Mouse (Mus musculus) fat pad, adult 2 months (tissue): ENCODE measurements around the gene Fam19a1.
"Not testable (repeated sequence)": the region's sequence is repeated elsewhere in the genome, so short reads cannot be mapped to it uniquely, and the experiment has no call there.

Source experiments
- DNase-seq: peaks from one replicate; pipeline ENCODE4 v3.0.0-alpha.2; 2011; ENCODE audit warnings: low read depth, low spot score; ENCODE audit errors: extremely low read depth

Fam19a1 gene

DNA sequence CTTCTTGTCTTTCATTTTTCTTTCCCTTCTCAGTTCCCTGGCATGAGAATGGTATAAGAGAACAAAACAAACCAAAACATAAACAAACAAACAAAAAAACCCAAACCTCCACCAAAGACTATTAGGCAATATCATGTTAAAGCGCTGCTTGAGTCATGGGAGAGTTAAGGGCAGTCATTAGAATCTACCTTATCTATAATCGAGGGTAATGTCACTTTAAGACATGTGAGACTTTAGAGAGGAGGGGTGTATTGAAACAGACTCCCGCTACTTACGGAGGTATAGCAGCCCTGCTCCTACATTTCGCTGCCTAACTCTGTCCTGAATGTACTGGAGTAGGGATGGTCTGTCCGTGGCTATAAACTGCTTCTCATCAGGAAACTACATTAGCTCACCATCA, at the start of gene Fam19a1:
Gene Fam19a1, plus strand, starts transcription at position 301 of the 400 bp plus-strand sequence.
- DNase-seq = no peak

DNA sequence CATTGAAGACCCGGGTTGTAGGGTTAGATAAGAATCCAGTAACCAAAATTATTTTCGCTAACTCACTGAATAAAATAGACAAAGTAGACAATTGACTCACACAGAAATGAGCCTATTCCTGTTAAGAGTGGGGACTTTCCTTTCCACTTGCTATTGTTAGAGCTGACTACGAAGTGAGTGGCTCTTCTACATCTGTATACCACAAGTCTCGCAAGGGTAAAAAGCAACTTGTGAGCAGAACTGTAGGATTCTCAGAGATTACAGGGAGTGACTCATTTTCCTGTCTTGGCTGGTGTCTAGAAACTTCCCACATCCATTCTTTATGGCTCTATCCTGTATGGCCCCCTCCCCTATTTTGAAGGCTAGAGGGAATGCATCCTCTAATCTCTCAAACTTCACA, 41.9 kb upstream of the Fam19a1 start:
- DNase-seq = no peak

DNA sequence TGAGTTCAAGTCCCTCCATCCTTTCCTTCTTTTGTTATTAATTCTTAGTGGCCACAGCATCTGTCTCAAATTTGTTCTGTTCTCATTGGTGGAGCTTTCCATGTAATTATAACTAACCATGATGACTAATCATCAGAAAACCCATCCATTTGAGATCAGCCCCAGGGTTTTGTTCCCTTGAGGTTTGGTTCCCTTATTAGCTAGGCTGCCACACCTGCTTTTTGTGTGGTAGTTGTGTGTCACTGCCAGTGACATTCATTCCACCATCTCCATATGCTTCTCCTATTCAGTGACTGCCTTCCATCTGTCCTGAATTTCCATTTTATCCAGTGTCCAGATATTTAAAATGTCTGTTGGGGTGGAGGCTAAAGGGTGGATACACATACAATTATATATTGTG, 41.4 kb upstream of the Fam19a1 start:
- DNase-seq = no peak

DNA sequence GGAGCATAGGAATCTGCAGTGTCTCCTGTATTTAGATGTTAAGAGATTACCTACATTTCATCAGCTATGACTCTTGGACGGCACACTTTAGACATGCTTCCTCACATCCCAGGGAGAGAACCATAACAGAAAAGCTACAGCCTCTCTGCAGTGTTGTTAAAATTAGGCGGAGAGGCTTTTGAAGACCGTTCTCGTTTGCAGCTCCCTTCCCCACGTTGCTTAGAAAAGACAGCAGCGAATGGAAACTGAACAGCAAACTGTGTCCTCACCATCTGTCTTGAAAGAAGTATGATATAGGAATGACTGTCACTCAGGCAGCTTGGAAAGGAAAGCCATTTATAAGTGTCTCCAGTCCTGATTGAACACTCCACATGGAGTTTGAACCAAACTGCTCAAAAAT, 23.0 kb upstream of the Fam19a1 start:
- DNase-seq = no peak

DNA sequence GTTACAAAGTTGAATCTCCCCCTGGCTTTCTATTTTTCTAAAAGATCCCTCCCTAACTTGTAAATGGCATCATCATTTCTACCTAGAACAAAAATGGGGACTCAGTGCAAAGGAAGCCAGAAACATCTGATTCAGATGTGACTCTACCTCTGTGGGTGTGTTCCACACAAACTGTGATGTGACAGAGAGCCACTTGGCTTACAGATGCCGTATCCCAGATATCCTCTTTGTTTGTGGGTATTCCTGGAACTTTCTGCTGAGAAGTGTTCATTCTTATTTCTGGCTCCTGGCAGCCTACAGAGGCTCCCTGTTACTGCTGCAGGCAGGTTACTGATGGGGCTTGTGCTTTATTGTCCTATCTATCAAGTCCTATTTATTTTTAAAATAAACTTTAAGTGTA, 19.2 kb upstream of the Fam19a1 start:
- DNase-seq = no peak

DNA sequence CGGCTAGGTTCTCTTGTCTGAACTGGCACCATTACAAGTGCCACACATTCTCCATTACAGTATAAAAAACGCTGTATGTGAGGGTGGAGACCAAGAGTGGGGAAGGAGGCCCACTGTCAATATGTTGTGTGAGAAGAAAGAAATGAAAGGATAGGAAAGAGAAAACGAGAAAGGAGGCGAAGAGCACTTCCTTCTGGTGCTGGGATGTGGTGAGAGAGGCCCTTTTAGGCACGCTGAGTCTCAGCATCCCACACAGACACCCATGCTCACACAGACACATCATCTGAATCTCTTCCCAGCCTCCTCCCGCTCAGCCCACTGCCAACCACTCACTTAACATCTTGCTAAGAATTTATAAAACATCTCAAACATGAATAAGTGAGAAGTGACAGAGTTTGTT, 14.7 kb upstream of the Fam19a1 start:
- DNase-seq = no peak

DNA sequence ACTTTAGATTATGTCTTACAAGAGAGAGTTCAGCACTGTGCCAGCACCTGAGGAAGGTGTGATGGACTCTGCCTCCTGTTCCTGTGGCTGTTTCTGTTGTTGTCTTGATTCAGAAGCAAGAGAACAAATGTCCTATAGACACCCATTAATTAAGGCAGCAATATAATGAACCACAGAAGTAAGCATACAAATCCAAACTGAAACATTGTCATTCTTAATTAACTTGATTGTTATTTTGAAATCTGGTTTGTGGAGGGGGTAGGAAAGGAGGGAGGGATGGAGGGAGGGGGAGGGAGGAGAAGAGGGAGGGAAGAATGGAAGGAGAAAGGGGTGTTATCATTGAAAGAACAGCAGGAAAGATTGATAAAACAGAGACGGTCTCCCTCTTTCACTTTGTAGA, 1.3 kb upstream of the Fam19a1 start:
- no peak for DNase-seq

DNA sequence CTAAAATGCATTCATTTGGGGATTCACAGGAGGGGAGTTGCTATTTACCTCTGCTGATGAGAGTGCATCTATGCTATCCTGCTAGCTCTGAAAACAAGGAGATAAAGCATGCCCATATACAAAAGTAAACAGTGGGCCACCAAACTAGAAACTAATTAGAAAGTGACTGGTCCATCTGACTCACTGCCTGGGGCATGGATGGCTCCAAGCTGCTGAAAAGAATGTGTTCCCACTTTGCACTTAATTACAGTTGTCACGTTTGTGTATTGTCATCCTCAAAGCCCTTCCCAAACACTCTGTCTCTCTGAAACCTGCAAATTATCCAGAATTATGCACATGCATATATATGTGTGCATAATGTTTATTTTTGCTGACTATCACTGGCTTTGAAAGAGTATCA, 1.2 kb downstream of the Fam19a1 start:
- DNase-seq = no peak

DNA sequence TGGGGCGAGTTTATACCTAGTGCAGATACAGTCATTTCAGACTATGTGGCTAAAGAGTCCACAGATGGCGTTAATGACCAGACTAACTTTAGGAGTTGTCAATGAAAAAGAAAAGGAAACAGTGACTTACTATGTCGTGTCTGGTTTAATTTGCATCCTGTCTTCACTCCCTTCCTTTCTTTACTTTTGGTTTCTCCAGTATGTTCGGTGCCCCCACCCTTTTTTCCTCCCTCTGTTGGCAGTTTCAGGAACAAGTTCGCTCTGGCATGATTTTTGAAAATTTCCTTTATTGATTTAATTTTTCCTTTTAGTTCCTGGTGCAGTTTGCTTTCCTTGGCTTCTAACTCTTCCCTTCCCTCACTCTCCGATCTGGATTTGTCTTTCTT, 3.2 kb downstream of the Fam19a1 start:
- DNase-seq = no peak

DNA sequence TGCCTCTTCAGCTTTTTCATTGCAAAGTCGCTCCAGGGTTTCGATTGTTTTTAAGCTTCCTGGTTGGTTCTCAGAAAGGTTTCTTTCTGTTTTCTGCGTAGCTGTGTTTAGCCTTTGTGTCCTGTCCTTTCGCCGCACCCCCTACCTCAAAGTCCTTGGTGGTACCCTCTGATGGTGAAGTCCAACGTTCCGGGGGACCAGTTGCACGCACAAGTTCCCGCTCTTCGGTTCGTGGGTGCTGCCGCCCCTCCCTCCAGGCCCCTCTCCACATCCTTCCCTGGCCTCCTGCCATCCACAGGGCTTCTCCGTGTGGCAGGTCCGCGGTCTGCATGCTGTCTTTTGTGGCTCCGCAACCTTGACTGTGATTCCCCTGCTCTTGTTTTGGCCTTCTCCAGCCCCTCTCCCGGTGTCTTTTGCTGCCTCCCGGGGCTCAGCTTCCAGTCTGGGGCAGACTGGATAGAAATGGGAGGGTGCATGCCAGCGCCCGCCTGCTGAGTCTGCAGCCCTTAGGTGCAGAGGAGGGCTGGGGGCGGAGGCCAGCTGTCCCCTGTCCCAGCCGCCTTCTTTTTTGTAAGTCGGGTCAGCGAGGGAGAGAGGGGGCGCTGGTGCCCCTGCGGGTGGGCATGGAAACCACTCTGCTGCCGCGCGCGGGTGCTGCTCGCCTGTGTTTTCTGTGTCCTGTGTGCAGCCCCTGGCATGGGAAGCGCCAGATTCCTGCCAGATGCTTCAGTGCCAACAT, 3.7 kb downstream of the Fam19a1 start:
- no peak for DNase-seq

DNA sequence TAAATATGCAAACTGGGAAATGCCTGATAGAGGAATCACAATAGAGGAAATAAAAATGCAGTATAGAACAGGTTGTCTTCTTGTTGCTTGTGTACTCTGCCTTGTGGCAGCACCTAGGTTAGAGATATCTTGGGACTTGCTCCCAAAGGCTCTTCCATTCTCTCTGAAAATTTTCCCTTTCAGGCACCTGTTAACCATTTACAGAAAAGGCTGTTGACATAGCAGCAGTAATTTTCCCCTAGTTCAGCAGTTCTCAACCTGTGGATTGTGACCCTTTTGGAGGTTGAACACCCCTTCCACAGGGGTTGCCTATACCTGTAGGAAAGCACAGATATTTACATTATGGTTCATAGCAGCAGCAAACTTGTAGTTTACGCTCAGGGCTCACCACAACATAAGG, 30.4 kb downstream of the Fam19a1 start:
- DNase-seq = no peak

DNA sequence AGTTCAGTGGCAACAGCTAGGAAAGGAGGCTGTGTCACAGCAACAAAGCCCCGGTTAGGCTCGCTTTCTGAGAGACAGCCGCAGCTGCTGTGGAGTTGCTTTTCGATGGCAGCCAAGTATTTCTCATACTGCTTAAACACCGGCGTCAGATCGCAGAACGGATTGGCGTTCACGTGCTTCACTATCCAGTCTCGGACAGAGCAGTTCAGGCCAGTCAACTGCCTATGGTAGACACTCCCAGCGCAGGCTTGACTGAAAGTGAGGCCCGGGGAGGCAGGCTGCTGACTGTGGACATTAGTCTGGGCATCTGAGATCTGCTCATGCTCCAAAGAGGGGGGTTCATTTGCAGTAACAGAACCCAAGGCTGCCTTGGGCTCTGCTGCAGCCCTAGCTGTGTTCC, 52.4 kb downstream of the Fam19a1 start:
- no peak for DNase-seq

DNA sequence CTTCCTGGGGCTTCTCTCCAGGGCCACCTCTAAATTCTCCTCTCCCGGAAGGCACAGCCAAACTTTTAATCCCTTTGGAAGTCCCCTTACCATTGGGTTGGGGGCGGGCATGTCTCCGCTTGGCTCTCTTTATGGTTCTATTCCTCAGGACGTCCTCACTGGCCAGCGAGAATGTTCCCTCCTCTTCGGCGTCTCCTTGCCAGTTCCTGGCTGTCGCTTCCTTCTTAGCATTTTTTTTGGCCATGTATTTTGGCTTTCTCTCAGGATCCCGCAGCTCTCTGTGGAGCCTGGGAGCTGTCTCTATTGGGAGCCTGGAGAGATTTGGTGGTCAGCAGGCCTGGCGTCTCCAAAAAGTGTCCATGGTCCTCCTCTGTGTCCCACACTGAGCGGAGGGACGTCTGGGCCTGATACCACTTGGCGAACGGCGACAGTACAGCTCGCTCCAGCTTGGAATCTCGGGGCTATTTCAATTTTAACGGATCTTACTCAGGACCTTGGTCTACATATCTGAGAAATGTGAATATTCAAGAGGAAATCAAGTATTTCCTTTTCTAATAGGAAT, 52.9 kb downstream of the Fam19a1 start, which contains the start of gene 1700123L14Rik:
Gene 1700123L14Rik, minus strand, starts transcription at position 426 of the 562 bp plus-strand sequence.
- no peak for DNase-seq

DNA sequence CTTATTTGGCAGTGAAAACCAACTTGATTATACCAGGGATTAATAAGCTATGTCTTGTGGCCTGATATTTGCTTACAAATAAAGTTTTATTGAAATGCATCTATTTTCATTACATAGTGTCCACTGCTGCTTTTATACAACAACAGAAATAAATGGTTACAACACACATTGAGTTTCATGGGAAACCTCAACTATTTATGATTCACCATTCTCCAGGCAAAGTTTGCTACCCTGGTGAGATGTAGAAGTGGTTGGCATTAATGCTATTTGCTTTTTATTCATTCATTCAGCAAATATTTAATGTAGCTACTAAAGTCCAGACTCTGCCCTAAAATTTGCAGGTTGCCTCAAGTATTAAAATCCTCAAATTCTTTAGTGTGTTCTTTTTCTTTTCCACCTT, 54.1 kb downstream of the Fam19a1 start:
- no peak for DNase-seq

DNA sequence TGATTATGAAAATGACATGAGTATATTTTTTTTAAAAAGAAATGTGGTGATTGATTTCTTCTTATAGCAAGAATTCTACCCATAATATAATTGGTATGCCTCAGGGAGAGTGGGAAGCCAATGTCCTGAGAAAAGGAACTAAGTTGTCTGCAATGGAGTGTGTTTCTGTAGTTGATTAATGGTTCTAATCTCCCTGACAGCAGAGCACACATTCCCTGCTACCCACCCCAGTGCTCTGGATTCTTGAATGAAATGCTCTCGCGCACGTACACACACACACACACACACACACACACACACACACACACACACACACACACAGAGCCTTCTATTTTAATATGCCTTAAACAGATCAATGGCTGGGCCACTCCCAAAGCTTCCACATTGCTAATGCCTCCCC, 60.7 kb downstream of the Fam19a1 start:
- DNase-seq = no peak

DNA sequence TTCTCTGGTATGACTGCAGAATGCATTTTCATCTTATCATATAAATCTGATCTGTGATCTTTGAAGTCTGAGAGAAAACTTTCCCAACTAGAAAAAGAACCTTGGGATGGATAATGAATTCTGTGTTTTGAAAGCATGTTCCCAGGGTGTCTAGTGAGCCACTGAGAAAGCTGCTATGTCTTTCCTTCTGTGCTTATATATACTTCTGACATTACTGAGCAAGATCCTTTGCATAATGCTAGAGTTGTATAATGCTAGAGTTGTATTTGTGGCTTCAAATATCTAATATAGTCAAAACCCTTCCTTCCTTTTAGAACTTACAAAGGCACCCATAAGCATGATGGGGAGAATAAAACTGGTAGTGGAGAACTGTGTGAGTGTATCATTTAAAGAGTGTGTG, 65.6 kb downstream of the Fam19a1 start:
- no peak for DNase-seq

DNA sequence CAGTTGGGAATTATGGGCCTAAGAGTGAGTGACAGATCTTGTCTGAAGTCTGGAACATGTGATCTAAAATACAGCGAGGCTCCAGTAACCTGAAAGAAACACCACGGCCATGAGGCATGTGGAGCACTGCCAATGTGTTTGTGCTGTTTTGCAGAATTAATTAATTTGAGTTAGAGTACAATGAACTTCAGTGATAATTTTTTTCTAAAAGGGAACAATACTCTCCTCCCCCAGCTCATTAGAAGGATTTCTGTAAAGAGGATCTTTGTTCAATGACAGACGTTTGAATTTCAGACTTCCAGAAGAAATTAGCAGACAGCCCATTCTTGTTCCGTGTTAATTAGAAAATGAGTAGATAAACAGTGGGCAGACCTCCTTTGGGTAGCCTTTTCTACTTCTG, 70.4 kb downstream of the Fam19a1 start:
- no peak for DNase-seq

DNA sequence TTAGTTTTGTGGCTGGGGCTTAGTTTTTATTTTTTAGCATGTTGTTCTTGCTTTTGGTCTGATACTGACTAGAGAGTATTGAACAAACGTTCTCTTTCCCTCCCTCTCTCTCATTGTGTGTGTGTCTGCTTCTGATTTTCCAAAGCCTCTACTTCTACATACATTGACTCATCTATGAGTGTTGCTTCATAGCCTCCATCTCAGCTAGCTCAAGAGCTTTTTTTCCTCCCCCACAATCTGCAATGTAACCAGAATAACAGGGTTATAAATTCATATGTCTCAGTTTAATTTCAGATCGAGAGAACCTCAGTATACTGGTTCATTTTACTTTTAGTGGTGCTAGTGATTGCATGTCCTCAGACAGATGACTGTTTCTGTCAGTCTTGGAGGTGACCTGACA, 73.6 kb downstream of the Fam19a1 start:
- DNase-seq = no peak

DNA sequence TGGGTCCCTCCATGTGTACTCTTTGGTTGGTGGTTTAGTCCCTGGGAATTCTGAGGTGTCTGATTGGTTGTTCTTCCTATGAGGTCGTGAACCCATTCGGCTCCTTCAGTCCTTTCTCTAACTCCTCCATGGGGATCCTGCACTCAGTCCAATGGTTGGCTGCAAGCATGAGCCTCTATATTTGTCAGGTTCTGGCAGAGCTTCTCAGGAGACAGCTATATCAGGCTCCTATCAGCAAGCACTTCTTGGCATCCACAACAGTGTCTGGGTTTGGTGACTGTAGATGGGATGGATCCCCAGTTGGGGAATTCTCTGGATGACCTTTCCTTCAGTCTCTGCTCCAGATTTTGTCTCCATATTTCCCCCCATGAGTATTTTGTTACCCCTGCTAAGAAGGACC, 86.0 kb downstream of the Fam19a1 start:
- not testable (repeated sequence) for DNase-seq

DNA sequence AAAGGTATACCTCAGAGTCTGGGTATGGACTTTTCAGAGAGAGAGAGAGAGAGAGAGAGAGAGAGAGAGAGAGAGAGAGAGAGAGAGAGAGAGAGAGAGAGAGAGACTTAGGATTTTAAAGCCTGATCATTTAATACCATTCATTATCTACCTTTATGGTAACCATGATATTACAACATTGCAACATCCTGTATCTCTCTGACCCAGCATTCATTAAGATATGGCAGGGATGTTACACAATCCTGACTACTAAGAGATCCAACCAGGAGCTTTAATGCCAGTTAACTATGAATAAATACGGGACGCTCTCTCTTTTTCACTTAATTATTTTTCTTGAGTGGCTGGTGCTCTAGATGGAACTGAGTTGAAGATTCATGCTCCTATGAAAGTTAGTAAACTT, 92.4 kb downstream of the Fam19a1 start:
- DNase-seq = no peak

DNA sequence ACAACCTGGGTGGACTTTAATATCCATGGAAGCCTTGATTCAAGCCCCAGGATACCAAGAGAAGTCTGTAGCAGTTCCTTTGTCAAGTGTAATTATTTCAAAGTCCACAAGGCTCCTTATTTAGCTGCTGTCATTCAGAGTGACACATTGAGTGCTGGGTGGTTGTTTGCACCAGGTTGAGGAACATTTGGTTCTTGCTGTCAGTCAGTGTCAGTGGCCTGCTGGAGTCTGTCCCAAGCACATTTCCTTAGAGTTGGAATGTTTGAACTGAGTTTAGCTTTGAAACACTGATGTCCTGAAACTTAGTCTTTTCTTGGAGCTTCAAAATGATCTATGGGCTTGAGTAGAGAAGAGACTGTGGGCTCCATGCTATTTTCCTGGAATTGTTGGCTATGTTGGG, 121.9 kb downstream of the Fam19a1 start:
- no peak for DNase-seq

DNA sequence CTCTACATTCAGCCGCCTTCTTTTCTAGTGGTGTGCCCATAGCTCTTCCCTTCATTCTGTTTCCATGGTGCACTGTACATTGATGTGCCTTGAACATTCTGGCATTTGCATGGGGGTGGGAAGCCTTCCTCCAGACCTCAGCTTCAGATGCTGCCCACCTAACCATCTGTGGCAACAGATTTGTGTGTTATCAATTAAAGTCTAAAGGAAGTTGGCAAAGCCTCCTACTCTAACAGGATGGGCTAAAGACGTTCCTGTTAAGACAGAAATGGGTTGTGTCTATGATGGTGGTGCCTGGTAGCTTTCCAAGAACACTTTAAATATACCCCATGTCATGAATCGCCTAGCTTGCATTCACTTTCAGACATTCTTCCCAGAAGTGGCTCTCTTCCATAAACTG, 131.4 kb downstream of the Fam19a1 start:
- DNase-seq = no peak

DNA sequence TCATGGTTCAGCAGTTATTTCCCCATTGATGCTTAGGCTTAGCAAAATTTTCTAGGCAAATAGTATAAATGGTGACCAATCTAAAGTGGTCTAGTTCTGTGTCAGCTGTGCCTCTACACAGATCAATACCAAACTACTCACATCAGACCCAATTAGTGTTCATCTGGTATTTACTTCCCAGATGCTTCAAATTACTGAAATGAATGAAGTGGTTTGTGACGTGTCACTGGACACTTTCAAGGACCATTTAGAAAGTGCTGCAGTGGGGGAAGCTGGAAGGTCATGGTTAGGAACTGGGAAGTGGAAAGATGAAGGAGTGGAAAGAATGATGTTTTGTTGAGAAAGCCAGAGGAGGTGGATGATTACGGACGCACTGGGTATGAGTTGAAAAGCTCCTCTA, 139.0 kb downstream of the Fam19a1 start:
- no peak for DNase-seq
